ENCODE assay signal across 11 mouse cellular contexts in the genomic region with DNA sequence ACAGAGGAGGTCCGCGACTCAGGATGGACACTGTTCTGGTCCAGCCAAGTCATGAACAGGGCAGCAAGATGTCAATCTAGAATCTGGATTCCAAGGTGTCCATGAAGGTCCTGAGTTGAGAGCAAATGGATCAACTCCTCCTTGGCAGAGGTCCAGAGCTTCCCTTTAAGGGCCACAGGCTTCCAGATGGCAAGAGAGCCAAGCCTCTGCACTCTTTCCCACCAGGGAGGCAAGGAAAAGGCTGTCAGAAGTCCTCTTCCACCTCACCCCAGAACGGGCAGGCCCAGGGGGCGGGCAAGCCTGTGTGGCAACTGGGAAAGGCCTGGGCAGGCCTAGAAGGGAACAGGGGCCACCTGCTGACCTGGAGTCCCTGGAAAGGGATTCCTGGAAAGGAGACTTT. TPM values are rescaled to one million over a fixed set of nuclear protein-coding genes. Genes with fewer than 3 reads are reported as not detected.
A peak's percentile ranks its signal among the peaks of the same experiment; 100 is the strongest.
DNase-seq lines count a peak whose midpoint lies in the region; ATAC-seq lines count a peak whose summit lies in the region.
"Had no signal": no experiment of that assay in that cellular context is flagged by ENCODE, and none has a peak within 500 bp of the region (broad histone marks: within the 10 kb centered on the region; RNA-seq: fewer than 3 reads in every experiment).

No protein-coding gene starts in this region.

- H3K4me3 ChIP-seq in forebrain, embryonic 12.5 days (replicated peaks), result no peak overlapping the region
- H3K4me3 ChIP-seq in limb, embryonic 10.5 days, result no peak overlapping the region
- H3K4me3 ChIP-seq: heart, embryonic 15.5 days; stomach, embryonic 15.5 days had no signal

- peak; percentile 79 for DNase-seq in brain, adult 2 months (ENCODE audit: low read depth, low spot score)
- peak; percentile 74 to 79 for DNase-seq in cerebellum, adult 18-20 months
- no peak for DNase-seq in limb, embryonic 10.5 days (ENCODE audit: low spot score)
- DNase-seq in adrenal gland, postnatal 25 days, result no peak
- DNase-seq in kidney, adult 8-10 months, result no peak
- DNase-seq in adrenal gland, adult 8-10 months, result no peak

- peak overlapping the region; percentile 83 for H3K27ac ChIP-seq in forebrain, embryonic 12.5 days
- H3K27ac ChIP-seq in limb, embryonic 10.5 days, result peak overlapping the region; percentile 63
- H3K27ac ChIP-seq: heart, embryonic 15.5 days; kidney, postnatal 0 days had no signal

- ATAC-seq in forebrain, embryonic 12.5 days (ENCODE audit: low FRiP score), result no peak

- H3K4me1 ChIP-seq in forebrain, embryonic 12.5 days, result peaks cover 40% of the 10 kb centered on the region
- H3K4me1 ChIP-seq in limb, embryonic 10.5 days, result peaks cover 41% of the 10 kb centered on the region
- H3K4me1 ChIP-seq: heart, embryonic 15.5 days had no signal

- 0 out of 2 replicates have a peak, but pooled peaks cover 3% of the 10 kb centered on the region for H3K27me3 ChIP-seq in forebrain, embryonic 12.5 days
- no peaks in the 10 kb centered on the region for H3K27me3 ChIP-seq in limb, embryonic 10.5 days (ENCODE audit: low read depth, poor library complexity, severe bottlenecking)
- H3K27me3 ChIP-seq: heart, embryonic 15.5 days; stomach, embryonic 15.5 days had no signal

- H3K4me2 ChIP-seq in forebrain, embryonic 12.5 days, result no peak overlapping the region
- H3K4me2 ChIP-seq: heart, embryonic 15.5 days; lung, embryonic 14.5 days; stomach, embryonic 15.5 days had no signal

- no peak overlapping the region for H3K9ac ChIP-seq in forebrain, embryonic 12.5 days
- H3K9ac ChIP-seq: heart, embryonic 15.5 days; lung, embryonic 14.5 days; stomach, embryonic 15.5 days had no signal

- 69% methylated on average over 4 of the region's 4 CpGs for WGBS in forebrain, embryonic 12.5 days
- 85% methylated on average over 4 of the region's 4 CpGs for WGBS in limb, embryonic 10.5 days

- H3K36me3 ChIP-seq in forebrain, embryonic 12.5 days (replicated peaks), result no peaks in the 10 kb centered on the region
- H3K36me3 ChIP-seq in limb, embryonic 10.5 days, result no peaks in the 10 kb centered on the region
- H3K36me3 ChIP-seq: heart, embryonic 15.5 days; stomach, embryonic 15.5 days had no signal

- no peaks in the 10 kb centered on the region for H3K9me3 ChIP-seq in forebrain, embryonic 12.5 days
- no peaks in the 10 kb centered on the region for H3K9me3 ChIP-seq in limb, embryonic 10.5 days (replicated peaks)
- H3K9me3 ChIP-seq: heart, embryonic 15.5 days; stomach, embryonic 15.5 days had no signal

RNA-seq across cellular contexts. Expression of a gene that starts 58.7 kb away (rescaled TPM):
- 9.2 and 9.6 TPM in 2 replicates for polyA plus RNA-seq in forebrain, embryonic 12.5 days (2016; fragmentation: Nextera tagmentation; extraction: Ambion mirVana)
- polyA plus RNA-seq in limb, embryonic 10.5 days (2016; fragmentation: Nextera tagmentation; extraction: Ambion mirVana), result 4.2 and 6.3 TPM in 2 replicates
- total RNA-seq in adrenal gland, postnatal 25 days (2021), result 5.5 and 9.6 TPM in 2 replicates
- 10 to 100 TPM in 2 of 4 experiments, 1 to 10 TPM in 2; 6.2 to 14.0 (median 10.4) TPM for total RNA-seq in adrenal gland, adult 8-10 months (2022)

Comparison
In these comparisons a context has a peak if more than half of its experiments do, and no peak if none do; other contexts are left out.
1. DNase-seq: peak in brain, adult 2 months (single experiment) and cerebellum, adult 18-20 months (2 of 2); none in limb, embryonic 10.5 days (single experiment), adrenal gland, postnatal 25 days (single experiment), kidney, adult 8-10 months (0 of 2) and adrenal gland, adult 8-10 months (single experiment).